Mouse (Mus musculus) MEL (cell line): Measurements from ENCODE around the gene Pf4.

Source experiments
- CHD2 ChIP-seq: IDR thresholded peaks from 2 replicates; pipeline ENCODE4 v1.6.1; 2011; ENCODE audit warnings: low read length, improper control_type of control experiment
- CTCF ChIP-seq, 3 experiments: IDR thresholded peaks in 2 of 3; conservative IDR thresholded peaks in 1 of 3; 2 replicates each; pipeline ENCODE4 v1.5.1; 2011 to 2012; ENCODE audit warnings: low read length in 3 of 3, low read depth in 2 of 3, mild to moderate bottlenecking in 2 of 3, improper control_type of control experiment in 1 of 3, inconsistent platforms in 1 of 3, mixed read lengths in 1 of 3, moderate library complexity in 1 of 3; ENCODE audit not compliant: control insufficient read depth in 1 of 3, insufficient read depth in 1 of 3, poor library complexity in 1 of 3, severe bottlenecking in 1 of 3
- MAFK ChIP-seq: IDR thresholded peaks from 2 replicates; pipeline ENCODE4 v1.6.1; 2011; ENCODE audit warnings: low read depth, mild to moderate bottlenecking, low read length, improper control_type of control experiment, borderline replicate concordance
- POLR2A ChIP-seq, 2 experiments: IDR thresholded peaks; 2 replicates each; pipeline ENCODE4 v1.6.1; 2011 to 2012; ENCODE audit warnings: low read length in 2 of 2, mild to moderate bottlenecking in 2 of 2, control low read depth in 1 of 2, improper control_type of control experiment in 1 of 2, low read depth in 1 of 2, moderate library complexity in 1 of 2; ENCODE audit not compliant: control insufficient read depth in 1 of 2, insufficient read depth in 1 of 2, poor library complexity in 1 of 2

- TF ChIP-seq POLR2A (IDR thresholded peaks at IDR 0.05; ENCODE audit: control insufficient read depth in 1 of 2, insufficient read depth in 1 of 2, low read depth in 1 of 2, low read length in 2 of 2, poor library complexity in 1 of 2) (no peak), CHD2 (no peak), CTCF (IDR thresholded peaks at IDR 0.05 in 2 of 3, conservative IDR thresholded peaks at IDR 0.05 in 1 of 3; ENCODE audit: control insufficient read depth in 1 of 3, insufficient read depth in 1 of 3, low read depth in 2 of 3, low read length in 3 of 3, poor library complexity in 1 of 3, severe bottlenecking in 1 of 3) (peak; percentile 47 to 80 (median 73)), MAFK (peak; percentile 66; the same call in 1 of the 2 replicates)
Observed at GRCm38 (mm10) chr5:90788114-90788513, 15.9 kb downstream of the Pf4 start.
